Mouse (Mus musculus) heart, embryonic 14.5 days (tissue): ENCODE measurements at regions not wholly inside any gene's neighbourhood (a gene's known extent, or its start where the extent isn't known, plus 50 kb on each side); places are given as distances from the start of the nearest gene placed in this dataset.
"Not testable (repeated sequence)": the region's sequence is repeated elsewhere in the genome, so short reads cannot be mapped to it uniquely, and the experiment has no call there.

Source experiments
- ATAC-seq: fragments of 200-750 bp; cut with Nextera tagmentation; 2 replicates; pipeline ENCODE4 v1.8.0; 2017; ENCODE audit warnings: low read depth, moderate TSS enrichment; ENCODE audit not compliant: insufficient number of reproducible peaks, insufficient read depth, low FRiP score
- H3K27ac ChIP-seq, 2 experiments: fragments of 200-500 bp in 1 of 2; fragments of 300-500 bp in 1 of 2; sonication (generic) in 1 of 2; replicated peaks in 1 of 2; 2 replicates each; pipeline ENCODE4 v1.5.1; 2012 to 2014; ENCODE audit warnings: low read depth in 2 of 2, low read length in 2 of 2, control low read depth in 1 of 2, mild to moderate bottlenecking in 1 of 2, mixed read lengths in 1 of 2; ENCODE audit not compliant: control insufficient read depth in 1 of 2, insufficient read depth in 1 of 2
- H3K27me3 ChIP-seq: fragments of 300-500 bp; sonication (generic); 2 replicates; pipeline ENCODE4 v1.6.1; 2014; ENCODE audit warnings: mild to moderate bottlenecking, low read length, control low read depth; ENCODE audit not compliant: control insufficient read depth, insufficient read depth
- H3K36me3 ChIP-seq: fragments of 300-500 bp; sonication (generic); 2 replicates; pipeline ENCODE4 v1.6.1; 2014; ENCODE audit warnings: mild to moderate bottlenecking, control low read depth, low read length, mixed read lengths; ENCODE audit not compliant: control insufficient read depth, insufficient read depth
- H3K4me1 ChIP-seq, 2 experiments: fragments of 200-500 bp in 1 of 2; fragments of 300-500 bp in 1 of 2; sonication (generic) in 1 of 2; 2 replicates each; pipeline ENCODE4 v1.6.1; 2012 to 2014; ENCODE audit warnings: low read length in 2 of 2, control low read depth in 1 of 2, mixed read lengths in 1 of 2; ENCODE audit not compliant: control insufficient read depth in 2 of 2, insufficient read depth in 2 of 2
- H3K4me2 ChIP-seq: fragments of 300-500 bp; sonication (generic); 2 replicates; pipeline ENCODE4 v1.6.1; 2014; ENCODE audit warnings: mild to moderate bottlenecking, low read length
- H3K4me3 ChIP-seq, 2 experiments: fragments of 200-500 bp in 1 of 2; fragments of 300-500 bp in 1 of 2; sonication (generic) in 1 of 2; 2 replicates each; pipeline ENCODE4 v1.5.1; 2012 to 2014; ENCODE audit warnings: low read length in 2 of 2, mild to moderate bottlenecking in 2 of 2, control low read depth in 1 of 2, low read depth in 1 of 2, moderate library complexity in 1 of 2; ENCODE audit not compliant: control insufficient read depth in 1 of 2, insufficient read depth in 1 of 2
- H3K9ac ChIP-seq: fragments of 300-500 bp; sonication (generic); 2 replicates; pipeline ENCODE4 v1.6.1; 2014; ENCODE audit warnings: mild to moderate bottlenecking, low read length
- H3K9me3 ChIP-seq: fragments of 300-500 bp; sonication (generic); 2 replicates; pipeline ENCODE4 v1.6.1; 2016; ENCODE audit warnings: low read length, control low read depth; ENCODE audit not compliant: control insufficient read depth
- WGBS: fragments of 180-500 bp; shearing (Covaris S2); extraction: QIAGEN DNeasy Blood & Tissue Kit; methylation state at CpG from one replicate; pipeline ENCODE4 v1.1.7; 2014; 5-methylcytosine and 5-hydroxymethylcytosine counted together

- Histone ChIP-seq H3K4me2 (no peak overlapping the region), H3K9me3 (no peaks in the 10 kb centered on the region), H3K27ac (no peak overlapping the region), H3K27me3 (no peaks in the 10 kb centered on the region), H3K4me1 (no peaks in the 10 kb centered on the region), H3K36me3 (no peaks in the 10 kb centered on the region), H3K4me3 (no peak overlapping the region), H3K9ac (no peak overlapping the region)
- WGBS = 81% methylated on average over 9 of the region's 9 CpGs
- no peak for ATAC-seq
These were observed 893.8 kb upstream of the Mms22l start for GRCm38 (mm10) chr4:23602294-23602932.

GRCm38 (mm10) chr4:23607348-23607747 lies 888.9 kb upstream of the Mms22l start:
- no peak overlapping the region for H3K27ac ChIP-seq
- H3K27me3 ChIP-seq = no peaks in the 10 kb centered on the region
- no peak overlapping the region for H3K4me3 ChIP-seq
- no peak overlapping the region for H3K4me2 ChIP-seq
- 53% methylated on average over 3 of the region's 3 CpGs for WGBS
- no peaks in the 10 kb centered on the region for H3K36me3 ChIP-seq
- no peaks in the 10 kb centered on the region for H3K9me3 ChIP-seq
- no peak for ATAC-seq
- no peaks in the 10 kb centered on the region for H3K4me1 ChIP-seq
- H3K9ac ChIP-seq = no peak overlapping the region

- H3K4me1 ChIP-seq = no peaks in the 10 kb centered on the region
- H3K9me3 ChIP-seq = no peaks in the 10 kb centered on the region
- no peak overlapping the region for H3K4me2 ChIP-seq
- H3K4me3 ChIP-seq = no peak overlapping the region
- no peak overlapping the region for H3K27ac ChIP-seq
- ATAC-seq = no peak
- no peaks in the 10 kb centered on the region for H3K27me3 ChIP-seq
- H3K9ac ChIP-seq = no peak overlapping the region
- H3K36me3 ChIP-seq = no peaks in the 10 kb centered on the region
These were observed 875.0 kb upstream of the Mms22l start for GRCm38 (mm10) chr4:23621208-23621607.

GRCm38 (mm10) chr4:23622231-23622630 lies 874.0 kb upstream of the Mms22l start:
- no peak overlapping the region for H3K4me2 ChIP-seq
- H3K36me3 ChIP-seq = no peaks in the 10 kb centered on the region
- no peak for ATAC-seq
- no peaks in the 10 kb centered on the region for H3K9me3 ChIP-seq
- H3K27ac ChIP-seq = no peak overlapping the region
- H3K4me3 ChIP-seq = no peak overlapping the region
- H3K27me3 ChIP-seq = no peaks in the 10 kb centered on the region
- no peak overlapping the region for H3K9ac ChIP-seq
- H3K4me1 ChIP-seq = no peaks in the 10 kb centered on the region

- ATAC-seq = no peak
- Histone ChIP-seq H3K27ac (no peak overlapping the region), H3K4me3 (no peak overlapping the region), H3K9ac (no peak overlapping the region), H3K4me1 (no peaks in the 10 kb centered on the region), H3K27me3 (no peaks in the 10 kb centered on the region), H3K9me3 (no peaks in the 10 kb centered on the region), H3K4me2 (no peak overlapping the region), H3K36me3 (no peaks in the 10 kb centered on the region)
- 76% methylated on average over 9 of the region's 9 CpGs for WGBS
These were observed 859.9 kb upstream of the Mms22l start for GRCm38 (mm10) chr4:23636231-23636928.

- Histone ChIP-seq H3K4me3 (no peak overlapping the region), H3K4me2 (no peak overlapping the region), H3K9me3 (no peaks in the 10 kb centered on the region), H3K27ac (no peak overlapping the region), H3K4me1 (no peaks in the 10 kb centered on the region), H3K27me3 (no peaks in the 10 kb centered on the region), H3K9ac (no peak overlapping the region), H3K36me3 (no peaks in the 10 kb centered on the region)
- no peak for ATAC-seq
- 65% methylated on average over 2 of the region's 2 CpGs for WGBS
These were observed 859.4 kb upstream of the Mms22l start for GRCm38 (mm10) chr4:23636929-23637235.

GRCm38 (mm10) chr4:23656671-23657070 lies 839.6 kb upstream of the Mms22l start:
- WGBS = 87% methylated on average over 5 of the region's 5 CpGs
- H3K9ac ChIP-seq, H3K36me3 ChIP-seq, H3K27me3 ChIP-seq, H3K4me2 ChIP-seq, H3K4me1 ChIP-seq, H3K9me3 ChIP-seq, H3K4me3 ChIP-seq, H3K27ac ChIP-seq, ATAC-seq: not testable (repeated sequence)

GRCm38 (mm10) chr4:23668896-23669295 lies 827.4 kb upstream of the Mms22l start:
- ATAC-seq = no peak
- Histone ChIP-seq H3K4me3 (no peak overlapping the region), H3K9me3 (no peaks in the 10 kb centered on the region), H3K4me2 (no peak overlapping the region), H3K27ac (no peak overlapping the region), H3K36me3 (no peaks in the 10 kb centered on the region), H3K27me3 (no peaks in the 10 kb centered on the region), H3K9ac (no peak overlapping the region), H3K4me1 (no peaks in the 10 kb centered on the region)
- WGBS = 72% methylated on average over 2 of the region's 2 CpGs
